Mouse (Mus musculus) megakaryocyte, embryonic 14.5 days (primary cell): ENCODE measurements around the gene Kcna2. TPM values are rescaled to one million over a fixed set of nuclear protein-coding genes. Genes with fewer than 3 reads are reported as not detected.

Experiments used
- H3K27me3 ChIP-seq: replicated peaks from 2 replicates; pipeline ENCODE3; 2012; ENCODE audit warnings: inconsistent platforms
- H3K36me3 ChIP-seq: replicated peaks from 2 replicates; pipeline ENCODE3; 2012; ENCODE audit warnings: low read length, inconsistent platforms, mixed read lengths
- H3K4me1 ChIP-seq: 2 replicates; pipeline ENCODE4 v1.6.1; 2012; ENCODE audit warnings: inconsistent platforms
- H3K4me3 ChIP-seq: replicated peaks from 2 replicates; pipeline ENCODE3; 2012; ENCODE audit warnings: moderate library complexity, mild to moderate bottlenecking, inconsistent platforms
- H3K9me3 ChIP-seq: 2 replicates; pipeline ENCODE4 v1.6.1; 2012; ENCODE audit warnings: inconsistent platforms
- FLI1 ChIP-seq: IDR thresholded peaks from 2 replicates; pipeline ENCODE4 v1.6.1; 2012; ENCODE audit warnings: low read length, inconsistent platforms, mixed read lengths
- GATA1 ChIP-seq: IDR thresholded peaks from 3 replicates; pipeline ENCODE4 v1.6.1; 2012; ENCODE audit warnings: mixed read lengths, low read length, inconsistent platforms, borderline replicate concordance
- polyA plus RNA-seq: library from polyadenylated mRNA; stranded (reverse); fragments of >175 nt; gene quantifications from 2 replicates; pipeline ENCODE4 v1.2.3, GENCODE M21; 2012; ENCODE audit warnings: low replicate concordance; ENCODE audit not compliant: insufficient read depth

The Kcna2 gene
- polyA plus RNA-seq, 1 experiment = not detected

DNA sequence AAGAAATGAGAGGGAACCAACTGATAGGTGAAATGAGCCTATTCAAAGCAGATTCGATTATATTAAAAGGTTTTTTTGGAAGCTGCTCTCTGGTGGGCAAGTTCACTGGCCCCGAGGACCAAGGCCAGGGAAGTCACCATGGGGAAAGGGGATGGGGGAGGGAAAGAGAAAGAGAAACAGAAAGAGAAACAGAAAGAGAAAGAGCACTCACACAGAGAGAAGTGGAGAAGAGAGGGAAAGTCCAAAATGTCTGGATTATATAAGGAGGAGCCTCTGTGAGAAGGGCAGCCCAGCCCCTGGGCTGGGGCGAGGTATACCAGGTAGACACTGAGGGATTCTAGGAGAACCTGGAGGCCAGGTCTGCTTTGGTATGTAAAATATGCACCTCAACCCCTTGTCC is 33.5 kb downstream of the Kcna2 start:
- Histone ChIP-seq H3K4me3 (no peak overlapping the region), H3K9me3 (no peaks in the 10 kb centered on the region), H3K4me1 (no peaks in the 10 kb centered on the region), H3K27me3 (no peaks in the 10 kb centered on the region), H3K36me3 (no peaks in the 10 kb centered on the region)
- no peak for TF ChIP-seq FLI1
- no peak for TF ChIP-seq GATA1

DNA sequence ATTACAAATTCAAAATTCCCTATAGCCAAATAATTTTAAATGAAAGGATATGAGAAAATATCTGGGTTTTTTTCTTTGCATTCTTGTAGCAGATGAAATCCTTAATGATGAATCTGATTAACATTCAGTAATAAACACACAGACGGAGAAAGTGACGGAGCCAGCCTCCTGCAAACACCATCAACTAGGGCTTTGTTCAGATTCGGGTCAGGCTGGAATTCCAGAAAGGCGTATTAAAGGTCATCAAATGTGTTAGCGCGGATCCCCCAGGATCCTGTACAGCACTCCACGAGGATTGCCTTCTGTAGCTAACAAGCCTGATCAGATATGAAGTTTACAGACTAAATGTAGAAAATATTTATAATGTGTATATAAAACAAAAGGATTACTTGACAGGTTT is 46.2 kb downstream of the Kcna2 start:
- H3K36me3 ChIP-seq = no peaks in the 10 kb centered on the region
- H3K27me3 ChIP-seq = peaks cover 10% of the 10 kb centered on the region
- H3K9me3 ChIP-seq = no peaks in the 10 kb centered on the region
- H3K4me1 ChIP-seq = no peaks in the 10 kb centered on the region
- TF ChIP-seq FLI1 (no peak), GATA1 (no peak)
- H3K4me3 ChIP-seq = no peak overlapping the region

DNA sequence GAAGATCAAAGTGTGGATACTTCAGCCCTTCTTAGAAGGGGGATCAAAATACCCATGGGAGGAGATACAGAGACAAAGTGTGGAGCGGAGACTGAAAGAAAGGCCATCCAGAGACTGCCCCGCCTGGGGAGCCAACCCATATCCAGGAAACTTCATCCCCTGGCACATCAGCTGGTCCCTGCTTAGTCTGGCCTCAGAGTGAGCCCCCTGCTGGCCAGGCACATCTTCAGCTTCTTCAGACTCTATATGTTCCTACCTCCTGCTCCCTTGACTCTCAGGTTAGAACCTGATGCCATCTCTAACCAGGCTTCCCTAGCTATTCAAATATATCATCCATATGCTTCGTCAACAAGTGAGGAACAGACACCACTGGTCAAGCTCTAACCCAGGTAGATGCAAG is 48.1 kb downstream of the Kcna2 start:
- Histone ChIP-seq H3K27me3 (peaks cover 13% of the 10 kb centered on the region), H3K4me1 (no peaks in the 10 kb centered on the region), H3K36me3 (no peaks in the 10 kb centered on the region), H3K9me3 (no peaks in the 10 kb centered on the region), H3K4me3 (no peak overlapping the region)
- TF ChIP-seq FLI1 (no peak), GATA1 (no peak)

DNA sequence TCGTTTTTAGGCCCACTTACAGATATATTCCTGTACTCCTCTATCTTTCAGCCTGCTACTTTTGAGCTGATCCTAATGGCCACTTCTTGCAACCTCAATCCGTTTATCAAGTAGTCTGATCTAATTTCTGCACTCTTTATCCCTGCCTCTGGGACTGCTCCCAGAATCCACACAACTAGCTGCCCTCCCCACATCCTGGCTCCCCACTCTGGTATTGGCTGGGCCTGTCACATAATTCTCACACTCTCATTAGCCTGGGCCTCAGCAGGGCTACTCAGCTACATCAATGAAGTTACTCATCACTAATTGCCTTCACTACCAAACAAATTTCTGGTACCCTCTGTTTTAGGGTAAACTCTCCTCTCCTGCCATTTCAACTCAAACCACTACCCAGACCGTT is 49.5 kb downstream of the Kcna2 start:
- no peak overlapping the region for H3K4me3 ChIP-seq
- no peak for TF ChIP-seq FLI1
- TF ChIP-seq GATA1 = no peak

DNA sequence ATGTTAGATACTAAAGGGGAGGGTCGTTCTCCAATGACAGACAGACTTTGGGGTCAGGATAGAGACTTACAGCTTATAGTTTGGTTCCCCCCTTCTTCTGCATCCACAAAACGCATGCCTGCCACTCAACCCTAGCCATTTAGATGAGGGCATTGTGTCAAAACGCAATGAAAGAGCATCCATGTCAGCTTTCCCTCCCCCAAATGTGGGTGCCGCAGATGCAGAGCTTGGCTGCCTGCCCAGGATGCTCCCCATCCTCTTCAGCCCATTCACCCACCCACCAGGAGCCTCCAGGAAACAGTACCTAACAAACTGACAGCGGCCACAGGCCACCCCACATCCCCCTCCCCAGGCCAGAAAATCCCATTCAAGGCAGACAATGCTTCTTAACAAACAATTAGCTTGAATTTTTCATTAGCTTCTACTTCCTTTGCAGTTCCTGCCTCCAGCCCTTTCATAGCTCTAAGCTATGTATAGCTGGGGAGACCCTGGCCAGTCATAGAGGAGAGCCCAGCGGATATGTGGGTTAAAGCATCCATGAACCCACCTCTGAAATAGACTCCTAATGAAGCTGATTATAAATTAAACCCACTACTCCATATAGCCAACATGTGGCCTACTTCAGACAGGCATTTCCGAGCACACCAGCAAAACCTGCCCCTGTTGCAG is 50.1 kb downstream of the Kcna2 start:
- TF ChIP-seq GATA1 (no peak), FLI1 (no peak)
- Histone ChIP-seq H3K4me1 (no peaks in the 10 kb centered on the region), H3K9me3 (no peaks in the 10 kb centered on the region), H3K36me3 (no peaks in the 10 kb centered on the region), H3K4me3 (no peak overlapping the region), H3K27me3 (peaks cover 16% of the 10 kb centered on the region)

More for the DNA sequence above, 49.5 kb downstream of the Kcna2 start:
- no peaks in the 10 kb centered on the region for H3K4me1 ChIP-seq
- no peaks in the 10 kb centered on the region for H3K9me3 ChIP-seq
- H3K27me3 ChIP-seq = peaks cover 16% of the 10 kb centered on the region
- H3K36me3 ChIP-seq = no peaks in the 10 kb centered on the region

DNA sequence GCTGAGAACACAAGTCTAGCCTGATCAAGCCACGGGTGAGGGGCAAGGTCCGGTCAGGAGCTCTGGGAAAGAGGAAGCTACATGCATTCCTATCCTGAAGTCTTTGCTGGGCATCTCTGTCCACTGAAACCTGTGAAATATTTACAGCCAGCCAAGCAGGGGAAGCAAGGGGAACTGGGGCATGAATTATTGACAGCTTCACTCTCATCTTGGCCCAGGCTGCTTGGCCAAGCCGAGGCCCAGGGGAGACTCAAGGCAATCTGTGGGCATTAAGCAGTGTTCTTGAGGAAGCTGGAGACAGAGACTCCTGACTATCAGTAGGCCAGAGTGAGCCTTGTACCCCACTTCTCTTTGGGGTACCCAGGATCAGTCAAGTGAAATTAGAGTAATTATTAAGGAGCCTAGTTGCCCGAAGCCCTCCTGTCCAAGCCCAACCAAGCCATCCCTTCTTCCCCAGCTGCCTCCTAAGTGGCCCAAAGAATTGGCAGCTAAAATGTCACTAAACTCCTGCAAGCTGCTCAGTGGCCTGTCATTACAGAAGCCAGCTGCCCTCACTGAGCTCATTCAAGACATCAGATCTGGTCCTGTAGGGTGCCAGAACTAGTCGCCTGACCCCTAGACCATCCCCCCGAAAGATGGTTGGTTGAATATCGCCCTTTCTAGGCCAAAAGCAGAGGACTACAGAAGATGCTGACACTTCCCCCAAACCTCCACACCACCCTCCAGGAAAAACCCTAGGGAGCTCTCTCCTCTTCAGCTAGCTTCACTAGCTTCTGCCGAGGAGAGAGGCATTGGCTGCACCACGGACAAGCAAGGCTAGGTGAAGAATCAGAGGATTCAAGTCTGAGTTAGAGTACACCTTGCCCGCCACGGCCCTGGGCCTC is 53.1 kb downstream of the Kcna2 start:
- Histone ChIP-seq H3K27me3 (peaks cover 26% of the 10 kb centered on the region), H3K36me3 (no peaks in the 10 kb centered on the region), H3K4me1 (no peaks in the 10 kb centered on the region), H3K4me3 (no peak overlapping the region), H3K9me3 (no peaks in the 10 kb centered on the region)
- no peak for TF ChIP-seq FLI1
- no peak for TF ChIP-seq GATA1

DNA sequence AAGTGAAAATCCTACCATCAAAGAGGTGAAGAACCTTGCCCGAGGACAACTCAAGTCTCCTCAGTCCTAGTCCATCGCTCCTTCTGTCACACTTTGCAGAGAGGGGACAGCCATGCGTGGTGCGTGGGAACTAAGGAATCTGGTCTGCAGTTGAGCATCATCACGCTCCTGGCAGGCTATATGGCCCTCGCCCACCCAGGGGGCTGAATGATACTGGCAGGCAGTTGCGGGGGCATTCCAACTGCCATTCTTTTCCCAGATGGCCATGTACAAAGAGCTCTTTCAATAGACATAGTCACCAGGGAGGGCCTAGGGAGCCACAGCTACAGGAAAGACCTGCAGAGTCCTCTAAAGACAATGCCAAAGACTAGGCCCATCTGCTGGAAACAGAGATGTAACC is 57.9 kb downstream of the Kcna2 start:
- Histone ChIP-seq H3K27me3 (peaks cover 35% of the 10 kb centered on the region), H3K4me3 (no peak overlapping the region), H3K36me3 (no peaks in the 10 kb centered on the region), H3K9me3 (no peaks in the 10 kb centered on the region), H3K4me1 (no peaks in the 10 kb centered on the region)
- TF ChIP-seq FLI1 (no peak), GATA1 (no peak)

DNA sequence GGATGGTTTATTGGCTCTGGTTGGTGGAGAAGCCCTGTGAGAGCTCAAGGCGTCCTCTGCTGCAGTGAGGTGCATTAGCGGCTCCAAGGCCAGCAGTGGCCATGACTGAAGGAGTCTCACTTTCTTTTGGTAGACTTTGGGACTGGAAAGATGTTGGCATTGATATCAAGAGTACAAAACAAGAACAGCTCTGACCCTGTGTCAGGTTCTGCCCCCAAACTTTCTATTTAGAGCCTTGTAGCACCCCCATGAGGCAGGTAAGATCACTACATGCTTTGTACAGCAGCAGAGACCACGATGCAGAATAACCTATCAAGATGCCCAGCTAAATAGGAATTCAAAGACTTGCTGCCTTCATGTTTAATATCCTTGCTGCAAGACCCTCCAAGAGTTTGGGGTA is 58.5 kb downstream of the Kcna2 start:
- H3K4me1 ChIP-seq = no peaks in the 10 kb centered on the region
- no peaks in the 10 kb centered on the region for H3K36me3 ChIP-seq
- H3K9me3 ChIP-seq = no peaks in the 10 kb centered on the region
- H3K4me3 ChIP-seq = no peak overlapping the region
- TF ChIP-seq FLI1 (no peak), GATA1 (no peak)
- peaks cover 35% of the 10 kb centered on the region for H3K27me3 ChIP-seq

DNA sequence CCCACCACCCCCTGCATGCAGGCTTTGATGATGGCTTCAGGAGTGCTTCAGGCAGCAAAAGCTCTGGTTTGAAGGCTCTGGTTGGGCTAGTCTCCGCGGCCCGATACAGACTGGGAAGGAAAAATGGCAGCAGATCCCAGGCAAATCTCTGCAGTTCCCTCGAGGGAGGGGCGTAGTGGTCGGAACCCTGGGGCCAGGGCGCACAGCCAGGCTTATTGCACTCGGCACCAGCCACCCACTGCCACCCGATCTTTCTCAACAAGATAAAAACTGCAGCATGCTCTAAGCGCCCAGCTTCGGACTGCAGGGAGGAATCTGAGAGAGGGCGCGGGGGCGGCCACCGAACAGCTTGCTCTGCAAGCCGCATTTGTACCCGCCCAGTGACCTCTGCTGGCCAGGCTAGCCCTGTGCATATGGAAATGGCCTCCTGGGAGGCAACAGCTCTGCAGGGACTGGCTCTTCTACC is 58.9 kb downstream of the Kcna2 start:
- TF ChIP-seq GATA1 (no peak), FLI1 (no peak)
- Histone ChIP-seq H3K9me3 (no peaks in the 10 kb centered on the region), H3K36me3 (no peaks in the 10 kb centered on the region), H3K4me1 (no peaks in the 10 kb centered on the region), H3K4me3 (no peak overlapping the region), H3K27me3 (peaks cover 34% of the 10 kb centered on the region)

DNA sequence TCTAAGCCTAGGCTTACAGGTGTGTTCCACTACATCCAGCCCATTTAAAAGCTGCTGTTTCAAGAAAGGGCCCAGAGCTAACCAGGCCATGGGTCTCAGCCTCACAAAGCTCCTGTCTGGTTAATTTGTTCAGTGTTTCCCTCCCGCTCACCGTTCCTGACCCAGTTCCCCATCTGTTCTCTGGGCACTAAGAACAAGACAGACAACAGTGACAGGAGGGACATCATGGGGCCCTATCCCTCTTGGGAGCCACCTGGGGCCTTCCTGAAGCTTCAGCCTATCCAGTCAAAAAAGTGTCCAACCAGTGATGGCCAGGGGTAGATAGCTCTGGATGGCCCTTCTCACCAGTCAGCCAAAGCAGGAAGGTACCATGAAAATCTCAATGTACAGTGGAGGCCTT is 61.8 kb downstream of the Kcna2 start:
- H3K4me1 ChIP-seq = no peaks in the 10 kb centered on the region

More for the DNA sequence above, 61.8 kb downstream of the Kcna2 start:
- no peaks in the 10 kb centered on the region for H3K9me3 ChIP-seq
- peaks cover 28% of the 10 kb centered on the region for H3K27me3 ChIP-seq
- no peak overlapping the region for H3K4me3 ChIP-seq
- H3K36me3 ChIP-seq = no peaks in the 10 kb centered on the region
- no peak for TF ChIP-seq GATA1
- TF ChIP-seq FLI1 = no peak

Other genes starting within 250 kb of the Kcna2 start
- gene Kcna3, start 65.0 kb upstream of the Kcna2 start, polyA plus RNA-seq = 9.2 and 16.7 TPM in 2 replicates
- gene Kcna10, start 81.9 kb downstream of the Kcna2 start, polyA plus RNA-seq = not detected in 2 replicates
- not detected in 2 replicates for gene Cym, start 120.6 kb downstream of the Kcna2 start, polyA plus RNA-seq
- gene A630076J17Rik, start 129.5 kb downstream of the Kcna2 start, polyA plus RNA-seq = not detected in 2 replicates
- gene Prok1, start 138.6 kb downstream of the Kcna2 start, polyA plus RNA-seq = not detected in 2 replicates
- 7.0 and 33.7 TPM in 2 replicates for gene Lamtor5, start 177.7 kb downstream of the Kcna2 start, polyA plus RNA-seq
- gene Slc16a4, start 190.1 kb downstream of the Kcna2 start, polyA plus RNA-seq = not detected in 2 replicates
- 0.38 and 1.3 TPM in 2 replicates for gene Rbm15, start 232.5 kb downstream of the Kcna2 start, polyA plus RNA-seq